Mouse (Mus musculus): ENCODE measurements around the gene Prkra.

Prkra gene

DNA sequence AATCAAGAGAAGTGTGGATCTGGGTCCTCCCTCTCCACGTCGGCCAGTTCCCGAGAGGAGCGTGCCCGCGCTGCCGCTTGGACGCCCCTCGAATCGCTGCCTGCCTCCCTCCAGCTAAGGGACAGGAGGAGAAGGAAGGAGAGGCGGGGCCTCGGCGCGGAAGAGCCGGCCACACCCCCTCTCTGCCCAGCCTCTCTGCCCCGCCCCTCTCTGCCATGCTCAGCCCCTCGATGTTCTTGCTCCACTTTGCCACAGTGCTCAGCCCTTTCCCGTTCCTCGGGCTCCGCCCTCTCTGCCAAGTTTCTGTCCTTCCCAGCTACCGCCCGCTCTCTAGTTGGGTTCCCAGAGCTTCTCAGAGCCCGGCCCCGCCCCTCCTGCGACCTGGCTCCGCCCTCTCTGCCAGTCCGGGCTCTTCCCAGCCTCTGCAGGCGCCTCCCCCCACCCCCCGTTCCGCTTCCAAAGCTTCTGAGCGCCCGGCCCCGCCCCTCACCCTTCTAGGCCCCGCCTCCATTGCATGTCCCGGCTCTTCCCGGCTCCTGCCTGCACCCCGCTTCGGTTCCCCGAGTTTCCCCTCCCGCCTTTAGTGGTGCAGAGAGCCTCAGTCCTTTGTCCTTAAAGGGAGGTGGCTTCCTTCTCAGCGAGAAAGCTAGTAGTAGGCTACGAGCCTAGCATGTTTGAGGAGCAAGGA is at the start of gene Prkra, which contains the start of gene Pjvk:
Gene Prkra (minus strand): TSS at position 133 of the 688 bp plus-strand sequence.
Gene Pjvk (plus strand): TSS at position 594 of the 688 bp plus-strand sequence.
- peak; percentile 99 for DNase-seq (ENCODE audit: low read depth, low spot score)

- DNase-seq (ENCODE audit: low read depth, low spot score): no peak
Measured at GRCm38 (mm10) chr2:76695290-76695689, 47.5 kb upstream of the Prkra start.

- DNase-seq (ENCODE audit: low read depth, low spot score): no peak
Measured at GRCm38 (mm10) chr2:76693765-76694164, 46.0 kb upstream of the Prkra start.

- DNase-seq (ENCODE audit: low read depth, low spot score): no peak
Measured at GRCm38 (mm10) chr2:76690436-76691204, 42.8 kb upstream of the Prkra start.

GRCm38 (mm10) chr2:76688162-76688561 is 40.3 kb upstream of the Prkra start:
- DNase-seq (ENCODE audit: low read depth, low spot score): no peak

- DNase-seq (ENCODE audit: low read depth, low spot score): no peak
Measured at GRCm38 (mm10) chr2:76687608-76688007, 39.8 kb upstream of the Prkra start.

DNA sequence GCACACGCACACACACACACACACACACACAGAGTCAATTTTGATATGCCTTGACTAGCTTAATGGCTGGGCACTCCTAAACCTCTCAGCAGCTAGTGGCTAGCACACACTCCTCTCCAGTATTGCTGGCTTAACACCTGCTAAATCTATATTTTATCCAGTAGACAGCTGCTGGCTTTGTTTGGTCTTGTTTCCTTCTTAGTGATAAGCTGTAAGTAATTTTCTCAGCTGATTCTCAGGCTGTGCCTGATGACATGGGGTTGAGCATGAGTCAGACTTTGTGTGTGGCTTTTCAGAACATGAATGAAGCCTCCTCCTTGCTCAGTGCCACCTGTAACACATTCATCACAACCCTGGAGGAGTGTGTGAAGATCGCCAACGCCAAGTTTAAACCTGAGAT is 39.2 kb upstream of the Prkra start:
- DNase-seq (ENCODE audit: low read depth, low spot score): no peak

DNA sequence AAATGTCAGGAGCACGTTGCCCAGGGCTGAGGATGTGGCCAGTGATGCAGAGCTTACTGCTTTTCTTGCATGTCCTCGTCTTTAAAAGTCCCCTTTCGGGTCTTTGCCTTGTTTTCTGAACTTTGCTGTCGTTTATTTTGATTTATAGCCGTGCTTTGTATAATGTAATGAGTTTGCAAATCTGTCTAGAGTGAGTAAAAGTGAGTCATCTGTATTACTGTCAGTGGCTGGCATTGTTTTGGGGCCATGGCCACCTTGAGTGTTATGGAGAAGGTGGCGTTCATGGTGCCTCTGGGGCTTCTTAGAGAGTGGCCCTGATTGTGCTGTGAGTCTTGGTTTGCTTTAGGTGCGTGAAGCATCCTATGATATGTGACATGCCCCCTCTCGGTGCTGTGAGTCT is 34.5 kb upstream of the Prkra start:
- DNase-seq (ENCODE audit: low read depth, low spot score): peak; percentile 50

- DNase-seq (ENCODE audit: low read depth, low spot score): peak; percentile 84
Measured at GRCm38 (mm10) chr2:76676401-76677226, 28.8 kb upstream of the Prkra start.

GRCm38 (mm10) chr2:76675949-76676348 is 28.1 kb upstream of the Prkra start:
- DNase-seq (ENCODE audit: low read depth, low spot score): no peak

- DNase-seq (ENCODE audit: low read depth, low spot score): no peak
Measured at GRCm38 (mm10) chr2:76675451-76675850, 27.6 kb upstream of the Prkra start.

GRCm38 (mm10) chr2:76674725-76675427 is 27.1 kb upstream of the Prkra start, which contains the start of gene Plekha3:
TSS of gene Plekha3 (plus strand) at chr2:76675281.
- peak; percentile 74 for DNase-seq (ENCODE audit: low read depth, low spot score)

DNA sequence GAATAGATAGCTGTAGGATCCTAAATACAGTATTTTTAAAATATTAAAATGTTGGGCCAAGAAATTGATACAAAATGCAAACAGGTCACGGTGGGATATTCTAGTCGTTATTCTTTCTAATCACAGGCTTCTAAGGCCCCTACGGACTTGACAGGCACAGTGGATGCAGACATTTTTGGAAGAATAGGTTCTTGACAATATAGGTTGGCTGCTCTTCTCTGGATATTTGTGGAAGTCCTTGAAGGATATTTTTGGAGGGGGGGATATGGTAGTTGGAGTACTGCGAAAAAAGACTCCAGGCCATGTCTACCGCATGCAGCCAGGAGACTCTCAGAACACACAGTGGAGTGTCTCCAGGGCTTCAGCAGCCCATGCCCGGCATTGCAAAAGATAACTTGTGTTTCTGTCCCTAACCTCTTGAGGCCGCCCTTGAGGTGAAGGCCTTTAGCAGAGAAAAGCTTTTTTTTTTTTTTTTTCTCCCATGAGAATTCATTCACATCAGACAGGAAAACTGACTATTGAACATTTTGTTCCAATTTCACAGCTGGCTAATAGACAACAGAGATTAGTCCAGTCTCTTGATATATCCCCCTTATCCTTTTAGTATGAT is 25.8 kb upstream of the Prkra start:
- DNase-seq (ENCODE audit: low read depth, low spot score): peak; percentile 91

DNA sequence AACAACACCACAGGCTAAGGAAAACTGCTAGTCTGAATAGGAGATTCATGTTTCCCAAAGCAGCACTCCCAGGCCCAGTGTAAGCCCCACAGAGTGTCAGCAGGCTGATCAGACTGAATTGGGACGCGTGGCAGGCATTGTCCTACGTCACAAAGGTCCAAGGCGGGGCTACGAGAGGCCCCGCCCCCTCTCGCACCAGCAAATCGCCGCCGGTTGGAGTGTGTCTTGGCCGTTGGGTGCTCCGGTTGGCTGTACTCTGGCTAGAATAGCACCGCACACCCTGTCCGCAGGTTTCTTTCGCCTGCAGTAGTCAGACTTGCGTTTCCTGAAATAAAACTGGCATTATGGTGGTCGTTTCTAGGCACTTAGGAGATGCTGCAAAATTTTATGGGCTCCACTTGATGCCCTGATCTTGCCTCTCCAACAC is 25.2 kb upstream of the Prkra start, which contains the start of gene Fkbp7:
Gene Fkbp7 (minus strand): TSS at position 151 of the 427 bp plus-strand sequence.
- DNase-seq (ENCODE audit: low read depth, low spot score): peak; percentile 96

DNA sequence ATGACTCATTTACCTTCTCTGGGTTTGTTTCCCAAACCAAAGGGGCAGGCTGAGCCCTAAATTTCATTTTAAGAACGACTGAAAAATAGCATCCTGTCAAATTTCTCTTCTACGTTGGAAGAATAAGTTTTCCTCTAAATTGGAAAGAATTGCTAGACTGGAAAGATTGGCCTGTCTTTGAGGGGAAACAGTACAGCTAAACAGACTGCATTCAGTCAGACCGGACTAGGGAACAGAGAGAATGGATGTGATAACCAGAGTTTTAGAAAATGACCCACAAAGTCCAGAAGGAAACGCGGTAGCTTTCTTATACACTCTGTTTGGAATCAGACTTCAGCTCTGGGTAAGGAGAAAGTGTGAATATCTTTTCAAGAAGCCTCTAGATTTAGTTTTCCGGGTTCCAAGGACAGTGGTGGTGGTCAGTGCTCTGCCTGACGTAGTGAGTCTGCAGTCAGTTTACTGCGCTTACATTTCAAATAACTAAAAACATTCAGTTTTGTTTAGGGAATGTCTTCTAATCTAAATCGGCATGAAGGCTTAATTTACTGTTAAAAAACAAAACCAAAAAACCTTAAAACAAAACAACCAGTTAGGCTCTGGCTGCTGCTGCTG is 24.4 kb upstream of the Prkra start:
- DNase-seq (ENCODE audit: low read depth, low spot score): peak; percentile 45

DNA sequence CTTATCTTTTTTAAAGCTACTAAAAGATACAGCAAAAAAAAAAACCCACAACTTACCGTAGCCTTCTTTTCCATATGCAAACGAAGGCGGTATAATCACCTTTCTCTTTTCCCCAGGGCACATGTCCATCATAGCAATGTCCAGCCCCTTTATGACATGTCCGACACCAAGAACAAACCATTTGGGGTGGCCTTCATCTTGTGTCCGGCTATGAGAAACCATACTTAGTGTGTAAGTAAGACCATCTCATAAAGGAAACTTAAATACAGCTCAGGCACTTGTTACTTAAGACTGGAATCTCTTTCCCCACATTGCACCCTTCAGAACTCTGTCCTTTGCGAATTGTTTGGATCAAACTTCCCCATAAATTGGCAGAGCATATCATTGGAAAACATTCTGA is 23.8 kb upstream of the Prkra start:
- DNase-seq (ENCODE audit: low read depth, low spot score): peak; percentile 27

DNA sequence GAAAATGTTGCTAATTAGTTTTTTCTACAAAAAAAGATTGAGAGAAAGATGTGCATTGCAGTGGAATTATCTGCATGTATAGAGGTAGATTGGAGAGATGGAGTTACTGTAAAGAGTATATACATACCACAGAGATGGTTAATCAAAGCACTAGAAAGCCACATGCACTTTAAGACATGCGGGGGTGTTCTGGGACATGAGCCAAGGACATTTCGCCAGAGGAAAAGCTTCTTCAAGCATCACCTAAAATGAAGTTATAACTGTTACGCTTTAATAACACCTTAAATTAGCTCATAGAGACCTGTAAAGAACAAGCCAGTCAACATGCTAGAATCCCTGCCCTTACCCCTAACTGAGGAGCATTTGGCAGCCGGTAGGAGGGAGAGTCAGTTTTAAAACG is 19.4 kb upstream of the Prkra start:
- peak; percentile 57 for DNase-seq (ENCODE audit: low read depth, low spot score)

DNA sequence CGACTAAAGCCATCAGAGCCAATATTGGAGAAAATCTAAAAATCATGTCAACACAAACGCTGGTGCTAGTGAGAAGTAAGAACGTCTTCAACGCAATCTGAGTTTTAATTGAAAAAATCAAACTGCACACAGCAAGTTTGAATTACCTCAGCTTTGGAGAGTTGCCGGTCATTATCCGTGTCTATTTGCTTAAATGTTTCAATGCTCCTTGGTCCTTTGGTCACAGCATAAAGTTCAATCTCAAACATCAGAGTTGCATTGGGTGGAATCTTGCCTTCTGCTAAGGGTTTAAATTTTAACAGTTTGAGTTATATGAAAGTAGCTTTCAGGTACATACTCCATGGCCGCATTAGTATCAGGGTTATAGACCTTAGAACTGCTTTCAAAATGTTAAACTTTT is 17.7 kb upstream of the Prkra start:
- DNase-seq (ENCODE audit: low read depth, low spot score): no peak

GRCm38 (mm10) chr2:76659419-76659818 is 11.6 kb upstream of the Prkra start:
- peak; percentile 24 for DNase-seq (ENCODE audit: low read depth, low spot score)

- no peak for DNase-seq (ENCODE audit: low read depth, low spot score)
Measured at GRCm38 (mm10) chr2:76658551-76658950, 10.7 kb upstream of the Prkra start.
